Mouse (Mus musculus): ENCODE data around the gene Cemip2.

The Cemip2 gene

DNA sequence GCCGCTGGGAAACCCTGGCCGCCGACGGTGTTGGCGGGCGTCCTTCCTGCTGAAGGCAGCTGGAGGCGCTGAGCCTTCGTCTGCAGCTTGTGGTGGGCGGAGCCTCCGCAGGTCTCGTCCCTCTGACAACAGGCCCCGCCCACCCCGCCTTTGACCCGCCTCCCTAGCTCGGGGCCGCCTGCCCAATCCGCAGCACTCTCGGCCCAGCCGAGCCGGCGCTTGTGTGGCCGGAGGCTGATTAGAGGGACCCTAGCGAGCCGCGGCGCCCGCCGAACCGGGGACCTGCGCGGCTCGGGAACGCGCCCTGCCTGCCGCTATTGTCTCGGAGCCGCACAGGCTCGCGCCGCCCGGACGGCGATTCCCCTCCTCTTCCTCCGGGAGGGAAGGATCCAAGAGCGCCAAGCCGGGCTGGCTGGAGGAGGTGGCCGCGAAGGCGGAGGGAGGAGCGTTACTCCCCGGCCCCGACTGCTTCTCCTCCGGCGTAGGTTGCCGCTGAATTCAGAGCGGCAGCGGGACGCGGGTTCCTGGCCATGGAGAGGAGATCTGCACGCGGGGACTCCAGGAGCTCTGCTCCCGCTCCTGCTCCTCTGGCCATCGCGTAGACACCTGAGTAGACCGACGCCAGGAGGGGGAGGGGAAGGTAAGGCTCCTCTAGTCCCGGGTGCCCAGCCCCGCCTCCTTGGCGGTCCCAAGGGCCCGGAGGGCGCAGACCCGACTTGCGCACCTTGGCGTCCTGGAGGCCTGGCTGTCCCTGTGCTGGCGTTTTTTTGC lies at the start of gene Cemip2:
Cemip2 (plus strand) TSS at position 196 of the 771 bp plus-strand sequence.
- DNase-seq = peak; percentile 94 to 96

DNA sequence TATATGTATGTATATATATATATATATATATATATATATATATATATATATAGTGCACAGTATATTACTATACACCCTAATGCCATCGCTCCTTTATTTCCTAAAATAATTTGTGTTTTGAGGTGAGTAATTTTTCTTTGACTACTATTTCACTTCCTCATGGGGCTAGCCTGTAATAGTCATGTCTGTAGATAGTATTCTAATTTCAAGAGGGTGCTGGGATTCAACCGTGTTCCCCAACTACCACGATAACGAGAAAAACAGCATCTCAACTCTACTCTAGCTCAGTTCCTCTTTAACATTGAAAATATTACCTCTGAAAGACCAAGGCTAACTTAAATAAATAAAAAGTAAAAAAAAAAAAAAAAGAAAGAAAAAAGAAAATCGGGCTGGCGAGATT lies 49.8 kb upstream of the Cemip2 start:
- no peak for DNase-seq

DNA sequence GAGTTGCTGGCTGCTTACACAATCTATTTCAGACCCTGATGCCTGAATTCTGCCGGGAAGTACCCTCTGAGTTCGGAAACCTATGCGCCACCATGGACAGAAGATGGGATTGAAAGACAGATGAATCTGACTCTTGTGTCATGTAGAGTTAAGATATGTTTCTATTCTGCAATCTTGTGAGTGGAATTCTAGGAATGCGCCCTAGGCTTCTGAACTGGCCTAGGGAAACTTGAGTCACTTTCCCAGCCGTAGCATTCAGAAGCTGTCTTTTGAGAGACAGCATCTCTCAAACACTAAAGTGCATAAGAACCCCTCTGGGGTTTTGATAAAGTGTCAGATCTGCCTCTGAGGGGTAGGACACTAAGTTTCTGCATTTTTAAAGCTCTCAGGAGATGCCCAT lies 46.3 kb upstream of the Cemip2 start:
- no peak for DNase-seq

DNA sequence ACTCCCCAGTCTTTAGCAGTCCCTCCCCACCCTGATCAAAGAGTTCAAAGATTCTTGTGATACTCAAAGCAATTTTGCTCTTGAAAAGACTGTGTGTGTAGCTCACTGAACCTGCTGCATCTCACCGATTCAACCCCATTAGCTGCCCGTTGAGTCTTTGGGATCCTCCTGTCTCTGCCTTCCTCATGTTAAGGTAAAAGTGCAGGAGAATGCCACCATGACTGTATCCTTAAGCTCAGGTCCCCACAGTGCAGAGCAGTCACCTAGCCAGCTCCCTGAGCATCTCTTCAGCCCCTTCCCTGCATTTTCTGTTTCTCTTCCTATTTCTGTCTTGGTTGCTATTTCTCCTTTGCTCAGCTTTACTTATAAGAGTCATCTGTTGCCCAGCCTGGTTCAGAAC lies 45.0 kb upstream of the Cemip2 start:
- no peak for DNase-seq

DNA sequence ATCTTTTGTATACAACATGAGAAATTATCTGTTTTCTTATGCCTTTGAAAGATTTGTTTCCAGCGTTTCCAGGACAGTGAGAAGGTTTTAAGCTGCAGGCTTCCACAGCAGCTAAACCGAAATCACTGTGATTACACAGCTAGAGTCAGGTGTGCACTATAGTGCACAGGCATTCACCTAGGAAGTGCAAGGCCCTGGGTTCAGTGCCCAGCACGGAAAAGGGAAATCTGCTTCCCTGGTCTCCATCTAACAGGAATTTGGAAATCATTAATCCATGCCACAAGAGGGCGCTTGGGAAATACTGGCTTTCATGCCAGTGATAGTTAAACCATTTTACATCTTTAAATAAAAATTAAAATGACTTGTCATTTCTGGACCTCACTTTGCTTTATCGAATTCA lies 44.0 kb upstream of the Cemip2 start:
- peak in 1 of 2 experiments; percentile 37 for DNase-seq

DNA sequence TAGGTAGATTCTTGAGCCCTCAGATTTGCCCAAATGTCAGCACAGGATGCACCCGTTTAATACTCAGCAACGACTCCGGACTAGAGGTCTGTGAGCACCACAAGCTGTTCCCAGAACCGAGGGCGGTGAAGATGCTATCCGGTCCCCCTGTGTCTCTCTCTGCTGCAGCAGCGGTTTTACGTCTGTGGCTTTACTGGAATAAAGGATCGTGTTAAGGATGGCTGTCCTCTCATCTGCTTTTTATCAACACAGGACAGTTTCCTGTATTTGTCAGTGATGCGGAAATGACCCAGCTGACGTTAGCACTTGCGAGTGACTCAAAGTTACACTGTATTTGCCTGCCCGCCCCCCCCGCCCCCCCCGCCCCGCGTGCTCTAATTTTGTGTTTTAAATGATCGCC lies 40.7 kb upstream of the Cemip2 start:
- DNase-seq = peak; percentile 31 to 34

DNA sequence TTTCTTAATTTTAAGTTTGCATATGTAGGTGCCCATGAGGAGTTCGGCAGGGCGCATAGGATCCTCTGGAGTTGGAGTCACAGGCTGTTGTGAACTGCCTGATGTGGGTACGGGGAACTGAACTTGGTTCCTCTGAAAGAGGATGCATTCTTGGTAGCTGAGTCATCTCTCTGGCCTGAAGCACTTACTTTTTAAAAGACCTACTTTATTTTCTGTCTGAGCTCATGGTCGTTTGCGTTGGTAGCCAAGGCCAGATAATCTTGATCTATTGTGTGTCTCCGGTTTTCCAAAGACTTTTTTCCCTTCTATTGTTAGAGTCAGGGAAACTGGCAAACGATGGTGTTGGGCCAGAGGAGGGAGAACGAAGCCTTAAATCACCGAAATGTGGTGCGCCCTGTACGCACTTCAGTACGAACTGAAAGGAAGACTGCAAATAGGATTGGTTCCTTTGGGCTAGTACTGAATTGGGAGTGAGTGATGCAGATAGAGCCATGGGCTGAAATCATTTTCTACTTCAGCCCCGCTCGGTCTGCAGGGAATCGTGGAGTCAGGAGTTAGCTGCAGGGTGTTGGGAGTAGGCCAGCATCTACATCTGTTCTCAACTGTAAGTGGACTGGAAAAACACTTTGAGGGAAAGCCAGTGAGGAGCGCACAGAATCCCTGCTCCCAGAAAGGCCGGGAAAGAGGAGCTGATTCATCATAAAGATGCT lies 40.1 kb upstream of the Cemip2 start:
- no peak for DNase-seq

DNA sequence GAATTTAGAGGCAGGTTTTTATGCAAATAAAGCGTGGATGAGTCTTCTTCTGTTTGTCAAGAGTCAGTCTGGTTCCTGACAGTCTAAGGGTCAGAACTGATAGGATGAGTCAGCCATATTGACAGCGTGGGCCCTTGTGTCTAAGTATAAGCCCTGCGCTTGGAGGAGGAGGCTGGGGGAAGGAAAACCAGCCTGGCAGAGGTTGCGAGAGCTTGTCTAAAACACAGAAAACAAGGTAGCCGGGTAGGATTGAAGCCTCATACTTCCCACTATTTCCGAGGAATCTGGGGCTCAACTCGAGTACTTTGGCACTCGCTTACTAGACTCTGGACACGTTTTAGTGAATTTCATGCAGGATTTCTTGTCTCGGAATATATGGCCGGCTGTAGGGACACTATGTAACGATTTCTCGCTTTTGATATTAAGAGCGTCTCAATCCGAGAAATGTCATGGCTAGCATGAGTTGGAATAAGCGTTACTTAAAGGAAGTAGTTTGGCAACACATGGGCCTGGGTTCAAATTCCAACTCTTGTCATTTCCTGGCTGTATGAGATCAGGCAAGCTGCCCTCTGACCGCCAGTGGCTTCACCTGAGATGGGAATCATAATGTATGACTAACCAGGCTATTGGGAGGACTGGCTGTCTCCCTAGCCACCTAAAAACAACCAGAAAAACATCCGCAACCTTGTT lies 39.4 kb upstream of the Cemip2 start:
- no peak for DNase-seq

DNA sequence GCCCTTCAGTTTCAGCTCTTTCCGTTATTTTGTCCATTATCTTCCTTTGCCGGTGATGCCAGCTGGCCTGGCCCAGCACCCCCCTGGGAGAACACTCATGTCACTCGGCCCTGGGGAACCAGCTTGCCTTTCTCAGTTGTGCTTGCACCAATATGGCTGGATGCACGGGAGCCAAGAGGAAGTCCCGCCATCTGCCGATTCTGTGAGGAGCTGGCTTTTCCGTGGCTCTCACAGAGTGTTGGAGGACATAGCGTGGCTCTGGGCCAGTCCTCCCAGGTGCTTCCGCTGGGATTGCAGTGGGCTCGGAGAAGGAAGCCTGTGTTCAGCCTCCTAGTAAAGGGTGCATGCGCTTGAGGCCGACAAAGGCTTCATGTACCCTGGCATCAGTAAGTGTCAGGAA lies 36.0 kb upstream of the Cemip2 start:
- no peak for DNase-seq

DNA sequence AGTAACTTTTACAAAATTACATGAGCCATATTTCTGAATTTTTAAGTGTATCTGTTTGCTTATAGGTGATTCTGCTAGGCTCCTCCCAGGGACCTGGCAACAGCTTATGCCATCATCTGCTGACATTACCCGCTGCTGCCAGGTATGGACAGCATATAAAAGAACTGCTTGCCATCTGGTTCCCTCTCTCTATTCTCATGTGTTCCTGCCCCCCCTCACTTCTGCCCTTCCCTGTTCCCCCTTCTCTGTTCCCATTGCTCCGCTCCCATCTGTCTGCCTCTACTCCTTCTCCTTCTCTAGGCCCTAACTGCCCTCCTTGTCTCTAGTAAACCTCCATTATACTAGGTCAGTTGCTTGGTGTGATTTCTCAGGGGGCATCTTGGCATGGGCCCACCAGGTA lies 32.6 kb upstream of the Cemip2 start:
- DNase-seq = no peak

DNA sequence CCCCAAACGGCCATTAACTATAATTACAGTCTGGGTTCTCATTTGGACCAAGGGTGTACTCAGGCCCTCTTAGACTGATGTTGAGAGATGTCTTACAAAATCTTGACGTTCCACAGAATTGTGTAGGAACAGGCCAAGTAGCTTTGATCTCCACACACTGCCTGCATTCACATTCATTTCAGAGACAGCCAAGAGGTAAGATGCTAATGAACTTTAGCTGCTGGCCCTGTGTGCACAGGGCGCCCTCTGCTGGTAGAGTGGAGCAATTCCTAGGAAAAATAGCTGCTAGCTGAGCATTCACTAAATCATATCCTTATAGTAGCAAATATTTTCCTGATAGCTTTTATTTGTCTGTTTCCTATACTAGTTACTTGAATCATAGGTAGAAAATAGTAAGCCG lies 30.8 kb upstream of the Cemip2 start:
- DNase-seq = peak; percentile 56 to 64

DNA sequence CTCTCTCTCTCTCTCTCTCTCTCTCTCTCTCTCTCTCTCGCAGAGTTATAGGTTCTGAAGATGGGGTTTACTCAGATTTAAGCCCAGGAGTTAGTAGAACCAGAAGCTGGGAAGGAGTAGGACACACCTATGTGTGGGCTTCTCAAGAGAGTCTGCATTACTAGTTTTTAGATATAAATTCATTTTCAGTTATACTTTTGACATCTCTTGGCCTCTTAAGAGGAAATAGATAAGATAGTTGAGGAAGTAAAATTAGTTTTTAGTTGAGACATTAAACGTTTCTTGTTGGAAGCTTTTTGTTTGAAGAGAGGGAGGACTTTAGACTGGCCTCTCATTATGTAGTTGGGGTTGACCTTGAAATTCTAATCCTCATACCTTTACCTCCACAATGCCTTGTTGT lies 28.0 kb upstream of the Cemip2 start:
- DNase-seq = no peak

DNA sequence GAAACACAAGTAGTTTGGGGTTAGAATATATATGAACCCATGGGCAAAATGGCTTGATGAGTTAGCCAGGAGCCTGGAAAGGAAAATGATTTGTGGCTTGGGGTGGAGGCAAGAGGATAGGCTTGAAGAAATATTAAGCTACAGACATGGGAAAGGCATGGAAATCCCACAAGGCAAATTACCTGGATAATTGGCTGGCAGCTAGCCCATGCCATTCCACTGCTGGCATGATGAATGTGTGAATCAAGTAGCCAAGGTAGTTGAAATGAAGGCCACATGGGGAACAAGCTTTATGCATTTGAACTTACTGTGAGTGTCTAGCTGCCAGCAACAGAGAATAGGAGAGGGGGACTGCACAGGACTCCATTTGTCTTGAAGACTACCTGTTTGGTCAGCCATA lies 16.5 kb upstream of the Cemip2 start:
- no peak for DNase-seq

DNA sequence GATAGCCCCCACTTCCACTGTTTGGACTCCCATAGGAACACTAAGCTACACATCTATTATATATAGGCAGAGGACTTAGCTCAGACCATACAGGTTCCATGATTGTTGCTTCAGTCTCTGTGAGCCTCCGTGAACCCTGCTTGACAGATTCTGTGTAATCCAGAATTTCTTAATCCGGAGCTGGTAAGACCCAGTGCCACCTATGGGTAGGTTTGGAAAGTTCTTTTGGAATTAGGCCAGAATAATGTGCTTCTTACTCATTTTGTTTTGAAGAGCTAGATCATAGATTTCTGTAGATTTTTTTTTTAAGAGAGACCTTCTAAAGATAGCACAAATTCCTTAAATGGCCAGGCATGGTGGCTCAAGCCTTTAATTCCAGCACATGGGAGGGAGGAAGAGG lies 14.1 kb upstream of the Cemip2 start:
- no peak for DNase-seq

DNA sequence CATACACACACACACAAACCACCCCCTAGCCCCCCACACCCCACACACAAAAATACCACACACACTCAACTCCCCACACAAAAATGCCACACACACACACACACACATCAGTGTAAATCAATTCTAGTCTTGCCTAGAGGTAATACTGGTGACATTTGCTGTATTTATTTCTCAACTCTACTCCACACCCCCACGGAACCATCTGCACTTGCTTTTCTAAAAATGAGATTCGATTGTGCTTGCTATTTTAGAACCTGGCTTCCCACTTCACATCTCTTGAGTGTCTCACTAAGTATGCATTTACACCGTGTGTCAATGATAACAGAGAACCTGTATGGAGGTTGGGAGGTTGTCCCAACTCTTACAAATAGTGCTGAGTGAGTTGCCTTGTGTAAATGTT lies 13.4 kb upstream of the Cemip2 start:
- DNase-seq = no peak

DNA sequence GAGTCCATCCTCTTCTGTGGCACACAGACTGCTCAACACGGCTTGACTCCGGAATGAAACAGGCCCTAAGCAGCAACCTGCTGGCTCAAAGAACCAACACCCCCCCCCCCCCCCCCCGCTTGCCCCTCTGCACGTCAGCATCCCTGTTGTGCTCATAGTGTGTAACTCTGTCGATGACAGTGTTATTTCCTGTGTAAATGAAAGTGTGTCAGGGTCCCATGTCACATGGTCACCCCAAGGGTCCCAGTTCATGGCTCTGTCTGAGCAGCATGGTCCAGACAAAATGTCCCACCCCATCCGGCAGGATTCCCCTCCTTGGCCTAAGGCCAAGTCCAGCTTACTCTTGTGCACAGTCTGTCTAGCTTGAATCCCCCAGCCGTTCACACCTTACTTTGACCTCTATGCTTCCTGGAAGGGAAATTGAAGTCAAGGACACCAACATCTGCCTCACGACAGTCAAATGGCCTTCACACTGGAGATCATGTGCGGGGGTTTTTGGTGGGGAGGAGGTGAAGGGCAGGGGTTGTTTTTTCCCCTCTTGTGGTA lies 10.6 kb upstream of the Cemip2 start:
- DNase-seq = no peak

DNA sequence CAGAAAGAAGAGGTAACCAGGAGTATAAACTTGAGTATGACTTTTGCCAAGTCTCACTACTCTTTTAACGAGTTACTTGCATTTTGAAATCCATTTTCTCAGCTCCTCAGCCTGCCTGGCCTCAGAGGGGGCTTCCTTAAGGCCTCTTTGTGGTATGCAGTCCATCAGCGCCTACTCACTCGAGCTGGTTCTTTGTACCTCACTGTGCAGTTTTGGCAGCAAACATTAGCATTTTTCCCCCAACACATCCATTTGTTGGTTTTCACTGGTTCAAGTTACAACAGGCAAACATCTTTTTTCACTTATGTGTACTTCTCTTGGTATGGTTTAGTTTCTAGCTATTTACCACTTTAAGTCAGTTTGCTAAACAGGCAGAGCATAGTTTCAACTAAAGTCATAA lies 8.3 kb upstream of the Cemip2 start:
- no peak for DNase-seq

DNA sequence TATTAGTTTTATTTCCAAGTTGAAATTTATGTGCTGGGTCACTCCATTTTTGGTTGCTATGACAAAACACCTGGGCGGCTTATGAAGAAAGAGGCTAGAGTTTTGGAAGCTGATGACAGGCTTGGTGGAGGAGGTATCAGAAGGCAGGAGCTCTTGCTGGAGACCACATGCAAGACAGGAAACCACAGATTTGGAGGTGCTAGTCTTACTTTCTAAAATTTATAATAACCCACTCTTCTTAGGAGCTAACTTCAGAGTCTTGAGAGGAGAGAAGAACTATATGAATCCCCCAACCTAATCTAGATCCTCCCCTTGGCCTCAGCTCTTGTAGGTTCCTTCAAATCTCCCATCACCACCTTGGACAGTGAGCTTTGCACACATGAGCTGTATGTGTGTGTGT lies 6.6 kb upstream of the Cemip2 start:
- no peak for DNase-seq

DNA sequence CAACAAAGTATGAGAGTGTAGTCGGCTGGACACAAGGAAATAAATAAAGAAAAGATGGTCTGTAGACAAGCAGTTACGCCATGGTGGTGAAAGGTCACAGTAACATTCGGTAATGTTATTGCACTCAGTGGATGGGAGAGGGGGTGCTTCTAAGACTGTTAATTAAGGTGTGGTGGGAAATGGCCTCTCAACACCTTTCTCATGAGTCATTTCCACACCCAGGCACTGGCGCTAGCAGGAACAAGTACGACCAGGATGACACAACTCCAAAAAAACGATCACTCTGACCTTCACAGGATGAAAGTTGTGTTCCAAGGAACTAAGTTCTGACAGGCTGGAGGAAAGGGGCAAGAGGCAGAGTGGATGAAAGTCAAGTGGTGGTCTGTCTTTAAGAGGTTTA lies 4.5 kb upstream of the Cemip2 start:
- peak in 1 of 2 experiments; percentile 25 for DNase-seq

DNA sequence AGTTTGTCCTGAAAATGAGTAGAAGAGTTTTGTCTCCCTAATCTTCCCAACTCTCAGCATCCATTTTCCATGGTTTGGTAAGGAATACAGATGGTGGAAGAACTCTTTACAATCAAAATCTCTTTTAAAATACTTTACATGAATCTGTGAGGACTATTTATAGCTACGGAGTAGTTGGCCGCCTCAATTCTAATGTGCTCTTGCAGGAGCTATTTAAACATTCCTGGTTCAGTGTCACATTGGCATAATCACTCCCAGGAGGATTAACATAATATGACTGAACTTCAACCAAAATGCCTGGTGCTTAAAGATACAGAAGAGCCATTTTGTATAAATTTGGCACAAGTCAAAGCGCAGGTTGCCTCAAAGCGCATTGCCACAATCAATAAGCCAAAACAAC lies 2.5 kb upstream of the Cemip2 start:
- DNase-seq = no peak

DNA sequence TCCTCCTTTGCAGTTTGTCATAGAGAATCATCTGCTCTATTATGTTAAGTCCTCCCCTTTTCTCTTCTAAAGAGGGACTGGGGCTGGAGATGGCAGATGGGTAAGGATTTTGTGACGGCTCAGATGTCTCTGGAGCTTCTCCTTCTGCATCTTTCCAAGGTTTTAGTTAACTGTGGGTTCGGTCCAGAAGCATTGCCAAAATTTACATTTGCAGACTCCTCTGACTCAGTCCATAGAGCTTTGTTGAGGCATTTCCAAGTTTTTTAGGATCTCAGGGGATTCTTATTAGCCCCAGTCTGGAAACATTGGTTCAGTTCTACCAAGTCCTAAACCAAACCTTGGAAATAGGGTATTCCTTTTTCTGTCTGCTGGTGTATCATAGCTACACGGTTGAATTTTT lies 1.5 kb upstream of the Cemip2 start:
- DNase-seq = no peak

DNA sequence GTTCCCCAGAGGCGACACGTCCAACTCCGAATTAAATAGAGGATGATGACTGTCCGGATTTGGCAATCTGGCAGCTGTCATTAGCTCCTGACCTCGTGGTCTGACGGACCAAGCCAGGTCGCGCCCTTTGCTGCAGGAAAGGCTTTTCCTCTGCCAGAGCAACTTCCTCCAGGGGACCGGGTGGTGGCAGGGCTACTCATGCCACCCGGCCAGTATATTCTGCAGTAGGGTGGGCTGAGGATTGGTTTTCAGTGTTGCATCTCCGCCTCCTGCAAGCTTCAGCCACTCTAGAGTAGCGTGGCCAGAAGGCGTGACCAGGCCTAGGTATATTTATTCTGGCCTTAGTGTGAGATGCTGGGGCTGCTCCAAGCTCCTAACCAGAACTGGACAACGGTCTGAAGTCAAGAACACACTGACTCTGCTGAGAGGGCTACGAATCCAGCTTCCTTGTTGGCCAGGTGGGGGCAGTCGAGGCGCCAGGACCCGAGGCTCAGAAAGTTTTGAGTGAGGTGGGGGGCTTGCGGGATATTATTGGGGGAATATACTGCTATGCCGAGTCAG lies 891 bp upstream of the Cemip2 start:
- peak; percentile 71 to 79 for DNase-seq

DNA sequence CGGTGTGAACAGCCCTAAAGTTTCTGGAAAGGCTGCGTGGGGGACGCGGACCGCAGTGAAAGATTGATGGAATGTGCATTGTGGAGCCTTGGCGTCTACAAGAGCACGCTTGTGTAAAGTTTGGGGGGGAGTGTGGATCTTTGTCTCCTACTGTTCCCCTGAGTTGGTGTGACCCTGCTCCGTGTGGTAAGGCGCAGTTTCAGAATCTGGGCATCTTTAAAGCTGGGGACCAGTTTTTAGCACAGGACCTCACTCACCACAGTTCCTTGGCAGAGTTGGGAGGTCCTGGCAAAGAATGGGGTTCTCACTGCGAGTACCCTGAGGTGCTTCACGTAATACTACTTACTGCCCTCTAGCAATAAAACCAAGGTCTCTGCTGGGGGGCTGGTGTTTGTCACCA lies 964 bp downstream of the Cemip2 start:
- no peak for DNase-seq
